Mouse (Mus musculus): ENCODE data around the gene Gemin4. TPM values are rescaled to one million over a fixed set of nuclear protein-coding genes. Genes with fewer than 3 reads are reported as not detected.

Gemin4 gene
- 14.6 and 16.9 TPM in 2 replicates for polyA plus RNA-seq (2015; fragmentation: Nextera tagmentation; extraction: Ambion mirVana)

- H3K27ac ChIP-seq (replicated peaks) = peak within 1 kb of the TSS; percentile 92
- H3K36me3 ChIP-seq = peaks cover 48% of the 10 kb centered on the region
- H3K27me3 ChIP-seq = no peaks in the 10 kb centered on the region
- peak within 1 kb of the TSS; percentile 75 for H3K4me2 ChIP-seq
- ATAC-seq (ENCODE audit: low read depth) = peak; percentile 99
- H3K4me3 ChIP-seq = peak within 1 kb of the TSS; percentile 85
- peak within 1 kb of the TSS; percentile 95 for H3K9ac ChIP-seq
- under 1% methylated on average over 35 of the region's 35 CpGs for WGBS
- H3K4me1 ChIP-seq (replicated peaks) = peaks cover 21% of the 10 kb centered on the region
- no peaks in the 10 kb centered on the region for H3K9me3 ChIP-seq
Observed at GRCm38 (mm10) chr11:76217390-76217800, at the start of gene Gemin4, which contains the start of gene Dbil5. Gemin4 (minus strand) TSS chr11:76217664. Dbil5 (plus strand) TSS chr11:76217608.

GRCm38 (mm10) chr11:76262611-76263351 is 45.3 kb upstream of the Gemin4 start:
- Histone ChIP-seq H3K27ac (replicated peaks) (peak overlapping the region; percentile 64), H3K4me1 (replicated peaks) (peaks cover 68% of the 10 kb centered on the region), H3K36me3 (peaks cover 8% of the 10 kb centered on the region), H3K9me3 (no peaks in the 10 kb centered on the region), H3K4me3 (no peak overlapping the region), H3K4me2 (peak overlapping the region; percentile 31), H3K9ac (peak overlapping the region; percentile 57), H3K27me3 (no peaks in the 10 kb centered on the region)
- peak; percentile 34; the same call in 1 of the 2 replicates for ATAC-seq (ENCODE audit: low read depth)
- WGBS = 7% methylated on average over 19 of the region's 19 CpGs

- Histone ChIP-seq H3K4me2 (no peak overlapping the region), H3K9ac (peak overlapping the region; percentile 45; the same call in 1 of the 2 replicates), H3K9me3 (no peaks in the 10 kb centered on the region), H3K36me3 (peaks cover 19% of the 10 kb centered on the region), H3K4me3 (no peak overlapping the region), H3K4me1 (replicated peaks) (peaks cover 61% of the 10 kb centered on the region), H3K27ac (replicated peaks) (peak overlapping the region; percentile 61), H3K27me3 (no peaks in the 10 kb centered on the region)
- no peak for ATAC-seq (ENCODE audit: low read depth)
- WGBS = 77% methylated on average over 12 of the region's 12 CpGs
Observed at GRCm38 (mm10) chr11:76261224-76261623, 43.8 kb upstream of the Gemin4 start.

- peak overlapping the region; percentile 45; the same call in 1 of the 2 replicates for H3K9ac ChIP-seq
- no peak overlapping the region for H3K4me2 ChIP-seq
- H3K9me3 ChIP-seq = no peaks in the 10 kb centered on the region
- ATAC-seq (ENCODE audit: low read depth) = no peak
- H3K4me1 ChIP-seq (replicated peaks) = peaks cover 64% of the 10 kb centered on the region
- H3K27ac ChIP-seq (replicated peaks) = peak overlapping the region; percentile 61
- H3K36me3 ChIP-seq = peaks cover 19% of the 10 kb centered on the region
- no peak overlapping the region for H3K4me3 ChIP-seq
- 39% methylated on average over 10 of the region's 10 CpGs for WGBS
- H3K27me3 ChIP-seq = no peaks in the 10 kb centered on the region
Observed at GRCm38 (mm10) chr11:76260208-76261050, 43.0 kb upstream of the Gemin4 start.

- no peak for ATAC-seq (ENCODE audit: low read depth)
- Histone ChIP-seq H3K4me1 (replicated peaks) (peaks cover 71% of the 10 kb centered on the region), H3K27ac (replicated peaks) (no peak overlapping the region), H3K36me3 (peaks cover 19% of the 10 kb centered on the region), H3K9me3 (no peaks in the 10 kb centered on the region), H3K4me2 (no peak overlapping the region), H3K27me3 (no peaks in the 10 kb centered on the region), H3K9ac (no peak overlapping the region), H3K4me3 (no peak overlapping the region)
- WGBS = 69% methylated on average over 6 of the region's 6 CpGs
Observed at GRCm38 (mm10) chr11:76258511-76258910, 41.0 kb upstream of the Gemin4 start.

- H3K27ac ChIP-seq (replicated peaks) = no peak overlapping the region
Observed at GRCm38 (mm10) chr11:76257386-76257785, 39.9 kb upstream of the Gemin4 start.

GRCm38 (mm10) chr11:76256129-76256528 is 38.7 kb upstream of the Gemin4 start:
- H3K27ac ChIP-seq (replicated peaks) = no peak overlapping the region
- H3K4me2 ChIP-seq = no peak overlapping the region
- H3K4me1 ChIP-seq (replicated peaks) = peaks cover 50% of the 10 kb centered on the region
- no peak for ATAC-seq (ENCODE audit: low read depth)
- 30% methylated on average over 5 of the region's 5 CpGs for WGBS
- peaks cover 23% of the 10 kb centered on the region for H3K36me3 ChIP-seq
- H3K4me3 ChIP-seq = no peak overlapping the region
- H3K9ac ChIP-seq = no peak overlapping the region
- no peaks in the 10 kb centered on the region for H3K27me3 ChIP-seq
- H3K9me3 ChIP-seq = no peaks in the 10 kb centered on the region

More at GRCm38 (mm10) chr11:76257386-76257785, 39.9 kb upstream of the Gemin4 start:
- no peak for ATAC-seq (ENCODE audit: low read depth)
- WGBS = 74% methylated on average over 4 of the region's 4 CpGs
- Histone ChIP-seq H3K36me3 (peaks cover 19% of the 10 kb centered on the region), H3K9ac (no peak overlapping the region), H3K9me3 (no peaks in the 10 kb centered on the region), H3K4me3 (no peak overlapping the region), H3K4me1 (replicated peaks) (peaks cover 63% of the 10 kb centered on the region), H3K4me2 (no peak overlapping the region), H3K27me3 (no peaks in the 10 kb centered on the region)

GRCm38 (mm10) chr11:76255431-76256001 is 38.1 kb upstream of the Gemin4 start:
- Histone ChIP-seq H3K27ac (replicated peaks) (0 out of 2 replicates have a peak overlapping the region, but pooled peaks have one; percentile 14), H3K4me1 (replicated peaks) (peaks cover 44% of the 10 kb centered on the region), H3K9ac (no peak overlapping the region), H3K9me3 (no peaks in the 10 kb centered on the region), H3K4me2 (no peak overlapping the region), H3K36me3 (peaks cover 29% of the 10 kb centered on the region), H3K4me3 (no peak overlapping the region), H3K27me3 (no peaks in the 10 kb centered on the region)
- no peak for ATAC-seq (ENCODE audit: low read depth)
- WGBS = 55% methylated on average over 4 of the region's 4 CpGs

- no peak overlapping the region for H3K4me2 ChIP-seq
- H3K9me3 ChIP-seq = no peaks in the 10 kb centered on the region
- WGBS = 51% methylated on average over 4 of the region's 4 CpGs
- peaks cover 43% of the 10 kb centered on the region for H3K36me3 ChIP-seq
- no peaks in the 10 kb centered on the region for H3K27me3 ChIP-seq
- H3K4me1 ChIP-seq (replicated peaks) = peaks cover 33% of the 10 kb centered on the region
- peak overlapping the region; percentile 72 for H3K27ac ChIP-seq (replicated peaks)
- ATAC-seq (ENCODE audit: low read depth) = peak; percentile 70
- no peak overlapping the region for H3K4me3 ChIP-seq
- H3K9ac ChIP-seq = 0 out of 2 replicates have a peak overlapping the region, but pooled peaks have one; percentile 35
Observed at GRCm38 (mm10) chr11:76253918-76254264, 36.4 kb upstream of the Gemin4 start.

- WGBS = 38% methylated on average over 5 of the region's 5 CpGs
- no peak overlapping the region for H3K4me2 ChIP-seq
Observed at GRCm38 (mm10) chr11:76253145-76253917, 35.9 kb upstream of the Gemin4 start.

GRCm38 (mm10) chr11:76252036-76252435 is 34.6 kb upstream of the Gemin4 start:
- 67% methylated on average over 3 of the region's 3 CpGs for WGBS
- Histone ChIP-seq H3K4me2 (no peak overlapping the region), H3K4me3 (no peak overlapping the region), H3K27me3 (no peaks in the 10 kb centered on the region), H3K4me1 (replicated peaks) (peaks cover 32% of the 10 kb centered on the region), H3K9ac (no peak overlapping the region), H3K27ac (replicated peaks) (no peak overlapping the region), H3K36me3 (peaks cover 36% of the 10 kb centered on the region), H3K9me3 (no peaks in the 10 kb centered on the region)
- ATAC-seq (ENCODE audit: low read depth) = no peak

More at GRCm38 (mm10) chr11:76253145-76253917, 35.9 kb upstream of the Gemin4 start:
- Histone ChIP-seq H3K36me3 (peaks cover 46% of the 10 kb centered on the region), H3K4me1 (replicated peaks) (peaks cover 33% of the 10 kb centered on the region), H3K4me3 (no peak overlapping the region), H3K27ac (replicated peaks) (peak overlapping the region; percentile 72), H3K9me3 (no peaks in the 10 kb centered on the region), H3K27me3 (no peaks in the 10 kb centered on the region), H3K9ac (0 out of 2 replicates have a peak overlapping the region, but pooled peaks have one; percentile 35)
- ATAC-seq (ENCODE audit: low read depth) = peak; percentile 87

Data from neural tube, embryonic 13.5 days (tissue).